Mouse (Mus musculus) bone marrow, adult 2 months (tissue): ENCODE measurements around the gene Cant1. TPM values are rescaled to one million over a fixed set of nuclear protein-coding genes. Genes with fewer than 3 reads are reported as not detected.

Source experiments
- H3K27ac ChIP-seq: fragments of 200-500 bp; 2 replicates; pipeline ENCODE4 v1.5.1; 2012; ENCODE audit warnings: low read depth, mild to moderate bottlenecking, control low read depth, inconsistent platforms, low read length; ENCODE audit not compliant: control insufficient read depth, poor library complexity, insufficient read depth
- H3K4me1 ChIP-seq: fragments of 200-500 bp; 2 replicates; pipeline ENCODE4 v1.6.1; 2011; ENCODE audit warnings: low read length; ENCODE audit not compliant: control insufficient read depth, insufficient read depth
- H3K4me3 ChIP-seq: fragments of 200-500 bp; replicated peaks from 2 replicates; pipeline ENCODE3; 2011; ENCODE audit warnings: mild to moderate bottlenecking, low read depth, low read length, control low read depth; ENCODE audit not compliant: control insufficient read depth
- CTCF ChIP-seq: fragments of 200-500 bp; IDR thresholded peaks from 2 replicates; pipeline ENCODE4 v1.5.1; 2011; ENCODE audit warnings: low read length, control low read depth; ENCODE audit not compliant: control insufficient read depth, insufficient read depth
- POLR2A ChIP-seq: fragments of 200-500 bp; IDR thresholded peaks from 2 replicates; pipeline ENCODE4 v1.6.1; 2011; ENCODE audit warnings: low read depth, mild to moderate bottlenecking, control low read depth, low read length, borderline replicate concordance; ENCODE audit not compliant: control insufficient read depth
- WGBS: fragments of 180-500 bp; shearing (Covaris S2); methylation state at CpG from one replicate; pipeline ENCODE4 v1.1.7; 2018; 5-methylcytosine and 5-hydroxymethylcytosine counted together
- polyA plus RNA-seq: library from polyadenylated mRNA; stranded (reverse); fragments of >200 nt; gene quantifications from 2 replicates; pipeline ENCODE4 v1.2.4, GENCODE M21; 2011; ENCODE audit warnings: low replicate concordance; ENCODE audit not compliant: missing spikeins, insufficient read depth, insufficient read length

Cant1 gene
- polyA plus RNA-seq, 1 experiment = 14.6 TPM

GRCm38 (mm10) chr11:118434093-118434492 lies 15.2 kb upstream of the Cant1 start:
- TF ChIP-seq CTCF (no peak), POLR2A (no peak)
- 58% methylated on average over 13 of the region's 13 CpGs for WGBS
- no peaks in the 10 kb centered on the region for H3K4me1 ChIP-seq
- no peak overlapping the region for H3K27ac ChIP-seq
- no peak overlapping the region for H3K4me3 ChIP-seq

- Histone ChIP-seq H3K27ac (no peak overlapping the region), H3K4me3 (no peak overlapping the region), H3K4me1 (no peaks in the 10 kb centered on the region)
- WGBS = 62% methylated on average over 10 of the region's 10 CpGs
- TF ChIP-seq POLR2A (no peak), CTCF (no peak)
These were observed 14.5 kb upstream of the Cant1 start for GRCm38 (mm10) chr11:118433398-118433868.

GRCm38 (mm10) chr11:118431100-118431948 lies 12.4 kb upstream of the Cant1 start:
- Histone ChIP-seq H3K4me3 (no peak overlapping the region), H3K4me1 (no peaks in the 10 kb centered on the region), H3K27ac (no peak overlapping the region)
- 75% methylated on average over 16 of the region's 16 CpGs for WGBS
- no peak for TF ChIP-seq CTCF

- no peak for TF ChIP-seq POLR2A
- TF ChIP-seq CTCF = no peak
- no peak overlapping the region for H3K4me3 ChIP-seq
- no peaks in the 10 kb centered on the region for H3K4me1 ChIP-seq
- no peak overlapping the region for H3K27ac ChIP-seq
- 74% methylated on average over 4 of the region's 4 CpGs for WGBS
These were observed 11.5 kb upstream of the Cant1 start for GRCm38 (mm10) chr11:118430291-118430885.

- WGBS = 65% methylated on average over 8 of the region's 8 CpGs
- no peak overlapping the region for H3K27ac ChIP-seq
- H3K4me1 ChIP-seq = no peaks in the 10 kb centered on the region
- H3K4me3 ChIP-seq = no peak overlapping the region
- TF ChIP-seq POLR2A = no peak
- TF ChIP-seq CTCF = no peak
These were observed 10.2 kb upstream of the Cant1 start for GRCm38 (mm10) chr11:118428944-118429709.

GRCm38 (mm10) chr11:118428460-118428868 lies 9.6 kb upstream of the Cant1 start:
- no peak for TF ChIP-seq CTCF
- TF ChIP-seq POLR2A = no peak
- 11% methylated on average over 11 of the region's 11 CpGs for WGBS
- no peak overlapping the region for H3K4me3 ChIP-seq
- H3K27ac ChIP-seq = no peak overlapping the region
- H3K4me1 ChIP-seq = no peaks in the 10 kb centered on the region

GRCm38 (mm10) chr11:118427986-118428385 lies 9.1 kb upstream of the Cant1 start, which contains the start of gene C1qtnf1:
TSS of gene C1qtnf1 (plus strand) at chr11:118428203.
- no peak within 1 kb of the TSS for H3K4me3 ChIP-seq
- TF ChIP-seq POLR2A (no peak), CTCF (no peak)
- H3K4me1 ChIP-seq = no peaks in the 10 kb centered on the region
- no peak within 1 kb of the TSS for H3K27ac ChIP-seq
- WGBS = 1% methylated on average over 8 of the region's 8 CpGs

- Histone ChIP-seq H3K27ac (no peak overlapping the region), H3K4me1 (no peaks in the 10 kb centered on the region), H3K4me3 (no peak overlapping the region)
- TF ChIP-seq CTCF (no peak), POLR2A (no peak)
- 43% methylated on average over 3 of the region's 3 CpGs for WGBS
These were observed 8.4 kb upstream of the Cant1 start for GRCm38 (mm10) chr11:118427266-118427779.
